25 mouse cellular contexts compared by ENCODE assay signal in genomic region chr8:47781881-47782280, GRCm38 (mm10). TPM values are rescaled to one million over a fixed set of nuclear protein-coding genes. Genes with fewer than 3 reads are reported as not detected.
"Had no signal": no experiment of that assay in that cellular context is flagged by ENCODE, and none has a peak within 500 bp of the region (broad histone marks: within the 10 kb centered on the region; RNA-seq: fewer than 3 reads in every experiment).

No protein-coding gene starts in this region.

- H3K4me1 ChIP-seq: limb, embryonic 12.5 days; limb, embryonic 15.5 days; midbrain, embryonic 12.5 days; midbrain, embryonic 15.5 days; neural tube, embryonic 12.5 days; neural tube, embryonic 15.5 days had no signal

- H3K4me2 ChIP-seq: limb, embryonic 12.5 days; limb, embryonic 15.5 days; liver, embryonic 11.5 days; lung, embryonic 14.5 days; midbrain, embryonic 12.5 days; midbrain, embryonic 15.5 days; neural tube, embryonic 12.5 days; neural tube, embryonic 15.5 days had no signal

- H3K4me3 ChIP-seq: layer of hippocampus, adult 2 months; limb, embryonic 12.5 days; limb, embryonic 15.5 days; midbrain, embryonic 12.5 days; midbrain, embryonic 15.5 days; neural tube, embryonic 12.5 days; neural tube, embryonic 15.5 days had no signal

- H3K27me3 ChIP-seq: limb, embryonic 12.5 days; limb, embryonic 15.5 days; midbrain, embryonic 12.5 days; midbrain, embryonic 15.5 days; neural tube, embryonic 12.5 days; neural tube, embryonic 15.5 days had no signal

- H3K9me3 ChIP-seq: limb, embryonic 15.5 days; midbrain, embryonic 15.5 days; neural tube, embryonic 12.5 days; neural tube, embryonic 15.5 days had no signal

- H3K27ac ChIP-seq: kidney, postnatal 0 days; layer of hippocampus, adult 2 months; limb, embryonic 12.5 days; limb, embryonic 15.5 days; liver, embryonic 14.5 days; macrophage; midbrain, embryonic 12.5 days; midbrain, embryonic 15.5 days; neural tube, embryonic 12.5 days; neural tube, embryonic 15.5 days had no signal

- H3K36me3 ChIP-seq: limb, embryonic 12.5 days; limb, embryonic 15.5 days; midbrain, embryonic 12.5 days; midbrain, embryonic 15.5 days; neural tube, embryonic 12.5 days; neural tube, embryonic 15.5 days had no signal

- H3K9ac ChIP-seq: limb, embryonic 12.5 days; limb, embryonic 15.5 days; liver, embryonic 14.5 days; liver, postnatal 0 days; lung, embryonic 14.5 days; midbrain, embryonic 12.5 days; midbrain, embryonic 15.5 days; neural tube, embryonic 12.5 days; neural tube, embryonic 15.5 days had no signal

- DNase-seq: layer of hippocampus, adult 9-11 months; left cerebral cortex, postnatal 4 days; liver, postnatal 0 days; lung, embryonic 14.5 days; thymus, adult 18-20 months; thymus, postnatal 36 days had no signal

- ATAC-seq: inflammation-experienced regulatory T-cells, adult 6 months; intestine, embryonic 16.5 days; liver, postnatal 0 days; lung, postnatal 0 days; midbrain, embryonic 15.5 days had no signal

RNA-seq across cellular contexts. Expression of gene Cldn24, which starts 40.1 kb away (rescaled TPM):
- polyA plus RNA-seq: inflammation-experienced regulatory T-cells, adult 6 months; intestine, embryonic 16.5 days; kidney, postnatal 0 days; large intestine, adult 2 months; limb, embryonic 12.5 days; limb, embryonic 15.5 days; liver, embryonic 11.5 days; liver, embryonic 14.5 days; liver, postnatal 0 days; lung, embryonic 14.5 days; lung, postnatal 0 days; macrophage; midbrain, embryonic 12.5 days; midbrain, embryonic 15.5 days; neural tube, embryonic 12.5 days; neural tube, embryonic 15.5 days; spleen, adult 2 months; stomach, embryonic 16.5 days; urinary bladder, adult 2 months had no signal

RNA-seq across cellular contexts. Expression of gene Cldn22, which starts 42.4 kb away (rescaled TPM):
- polyA plus RNA-seq: inflammation-experienced regulatory T-cells, adult 6 months; intestine, embryonic 16.5 days; kidney, postnatal 0 days; limb, embryonic 12.5 days; limb, embryonic 15.5 days; liver, embryonic 11.5 days; liver, embryonic 14.5 days; liver, postnatal 0 days; lung, embryonic 14.5 days; lung, postnatal 0 days; macrophage; midbrain, embryonic 12.5 days; midbrain, embryonic 15.5 days; neural tube, embryonic 12.5 days; neural tube, embryonic 15.5 days; small intestine, adult 2 months; stomach, embryonic 16.5 days had no signal
